Mouse (Mus musculus) olfactory bulb, adult 2 months (tissue): ENCODE measurements around the gene Tes3-ps.

ENCODE experiments used
- CTCF ChIP-seq: fragments of 200-500 bp; IDR thresholded peaks from 2 replicates; pipeline ENCODE4 v1.5.1; 2012; ENCODE audit warnings: low read depth, mild to moderate bottlenecking, low read length, moderate library complexity; ENCODE audit not compliant: insufficient read depth
- POLR2A ChIP-seq: fragments of 200-500 bp; IDR thresholded peaks from 2 replicates; pipeline ENCODE4 v1.6.1; 2012; ENCODE audit warnings: mild to moderate bottlenecking, low read depth, low read length, moderate library complexity; ENCODE audit not compliant: insufficient read depth

DNA sequence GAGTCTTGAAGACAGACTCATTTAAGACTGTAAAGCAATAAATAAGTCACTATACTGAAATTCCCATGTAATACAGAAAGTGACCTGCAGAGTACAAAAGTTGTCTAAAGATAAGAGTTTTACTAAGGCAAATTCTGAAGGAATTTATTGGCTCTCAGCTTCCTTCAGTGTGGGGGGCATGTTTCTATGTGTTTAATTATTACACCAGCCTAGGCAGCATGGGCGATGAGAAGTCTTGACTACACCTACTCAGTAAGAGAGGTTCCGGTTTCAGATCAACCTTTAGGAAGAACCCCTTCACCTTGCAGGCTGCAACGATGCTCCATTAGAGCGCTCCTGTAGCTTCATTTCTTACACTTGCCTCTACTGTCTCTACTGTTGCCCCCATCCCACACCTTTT lies 37.5 kb downstream of the Tes3-ps start:
- TF ChIP-seq CTCF (no peak), POLR2A (no peak)
